Mouse (Mus musculus) embryo, embryonic 10.5 days (tissue): Measurements from ENCODE around the gene Dpy30.

Experiments used
- DNase-seq: peaks from one replicate; pipeline ENCODE4 v3.0.0-alpha.2; 2015; ENCODE audit warnings: low spot score

The Dpy30 gene

DNA sequence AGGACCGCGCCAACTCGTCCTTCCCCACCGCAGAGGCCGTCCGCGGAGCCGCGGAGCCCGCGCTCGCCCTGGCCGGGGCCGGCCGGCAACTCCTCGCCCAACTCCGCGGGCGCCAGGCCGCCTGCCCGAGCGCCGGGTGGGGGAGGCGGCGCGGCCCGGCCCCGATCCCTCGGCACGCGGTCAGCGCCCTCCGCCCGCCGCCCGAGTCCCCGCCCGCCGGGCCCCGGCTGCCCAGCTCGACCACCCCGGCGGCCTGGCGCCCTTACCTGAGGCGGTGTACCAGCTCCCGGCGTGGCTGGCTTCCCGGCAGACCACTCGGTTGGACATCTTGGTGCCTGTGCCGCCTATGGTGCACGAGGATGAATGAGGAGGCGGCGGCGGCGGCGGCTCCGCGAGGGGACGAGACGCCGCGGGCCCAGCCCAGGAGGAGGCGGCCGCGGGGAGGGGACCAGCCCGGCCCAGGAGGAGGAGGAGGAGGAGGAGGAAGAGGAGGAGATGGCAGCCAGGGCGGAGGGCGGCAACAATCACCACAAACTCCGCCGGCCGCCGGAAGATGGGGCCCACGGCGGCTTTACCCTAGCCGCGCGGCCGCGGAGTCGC lies 29.2 kb downstream of the Dpy30 start:
- peak; percentile 80 for DNase-seq

DNA sequence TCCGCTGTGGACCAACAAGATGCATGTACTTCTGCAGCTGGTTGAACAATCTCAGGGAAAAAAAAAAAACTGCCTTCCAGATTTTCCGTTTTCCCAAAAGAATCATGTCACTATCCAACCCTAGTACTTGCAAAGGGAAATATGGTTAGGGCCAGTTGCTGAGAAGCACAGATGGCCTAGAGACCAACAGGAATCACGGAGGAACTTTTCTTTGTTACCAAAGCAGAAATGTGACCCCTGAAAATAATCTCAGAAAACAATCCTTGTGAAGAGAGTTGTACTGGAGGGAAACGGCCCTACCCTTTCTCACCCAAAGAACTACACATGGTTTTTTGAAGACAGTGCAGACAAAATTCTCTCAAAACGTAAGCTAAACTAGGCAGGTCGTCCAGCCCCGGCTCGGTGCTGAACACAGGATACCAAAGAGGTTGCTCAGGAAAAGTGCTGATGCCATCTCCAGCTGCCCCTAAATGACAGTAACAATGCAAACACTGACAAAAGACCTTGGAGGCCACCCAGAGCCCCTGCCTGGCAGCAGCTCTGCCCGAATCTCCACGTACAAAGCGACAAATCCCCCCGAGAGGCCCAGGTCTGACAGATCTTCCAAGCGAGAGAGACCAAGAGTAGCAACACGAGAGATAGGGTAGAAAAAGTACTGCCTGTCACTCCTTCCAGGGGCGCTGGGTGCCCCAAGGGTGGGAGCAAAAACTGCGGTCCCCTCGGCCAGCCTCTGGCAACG lies 29.9 kb downstream of the Dpy30 start:
- peak; percentile 61 for DNase-seq

DNA sequence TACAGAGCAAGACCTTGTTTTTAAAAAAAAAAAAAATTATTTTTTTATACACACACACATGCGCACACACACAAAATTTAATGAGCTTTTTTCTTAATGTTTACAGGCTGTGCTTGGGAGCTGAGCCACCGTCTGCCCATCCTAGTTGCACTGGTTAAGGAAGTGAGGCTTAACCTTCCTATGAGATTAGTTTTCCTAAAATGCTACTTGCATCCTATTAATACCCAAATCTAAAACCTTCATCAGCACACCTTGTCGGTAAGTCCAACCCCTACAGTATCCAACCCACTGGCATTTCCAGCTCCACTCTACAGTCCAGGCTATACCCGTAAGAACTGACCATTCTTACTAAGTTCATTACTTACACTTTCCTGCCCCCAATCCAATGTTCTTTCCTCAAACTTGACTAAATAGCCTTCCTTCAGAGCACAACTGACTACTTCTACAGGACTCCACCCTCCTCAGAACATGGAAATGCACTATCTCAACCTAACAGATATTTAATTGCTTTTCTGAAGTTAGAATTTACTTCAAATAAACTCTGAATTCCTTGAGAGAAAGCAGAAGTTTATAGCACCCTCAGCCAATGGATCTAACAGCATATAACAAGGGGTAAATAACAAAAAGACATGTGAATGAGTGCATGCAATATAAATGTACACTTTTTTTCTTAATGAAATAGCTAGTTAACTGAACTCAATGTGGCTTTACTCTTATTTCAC lies 31.9 kb downstream of the Dpy30 start:
- DNase-seq = no peak

DNA sequence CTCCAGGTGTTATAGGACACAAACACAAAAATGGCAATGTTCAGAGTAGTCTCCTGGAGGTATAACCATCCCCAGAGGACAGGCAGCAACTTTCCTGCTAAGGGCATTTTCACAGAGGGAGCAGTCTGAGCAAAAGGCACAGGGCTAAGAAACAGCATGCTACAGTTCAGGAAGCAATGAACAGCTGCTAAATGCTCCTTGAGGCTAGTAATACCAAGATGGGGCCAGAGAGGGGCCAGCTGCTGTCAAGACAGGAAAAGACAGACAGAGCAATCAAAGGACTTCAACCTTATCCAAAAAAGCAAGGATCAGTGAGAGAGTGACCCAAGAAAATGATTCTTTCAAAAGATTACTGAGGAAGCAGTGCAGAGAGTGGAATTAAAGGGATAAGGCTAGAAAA lies 32.9 kb downstream of the Dpy30 start:
- peak; percentile 29 for DNase-seq

DNA sequence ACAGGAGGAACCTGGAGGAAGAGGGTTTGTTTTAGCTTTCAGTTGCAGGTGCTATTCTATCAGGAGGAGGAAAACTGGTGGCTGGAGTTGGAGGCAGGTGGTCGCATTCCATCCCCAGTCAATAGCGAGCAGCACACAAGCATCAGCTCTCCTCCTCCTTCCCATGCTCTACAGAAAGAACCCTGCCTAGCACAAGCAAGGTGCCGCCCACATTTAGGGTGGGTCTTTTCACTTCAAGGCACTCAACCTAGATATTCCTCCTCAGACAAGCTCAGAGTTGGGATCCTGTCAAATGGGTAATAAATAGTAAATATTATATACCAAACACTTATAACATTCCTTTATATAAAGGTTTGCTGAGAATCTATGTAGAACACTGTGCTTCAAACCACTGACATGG lies 33.5 kb downstream of the Dpy30 start:
- no peak for DNase-seq

DNA sequence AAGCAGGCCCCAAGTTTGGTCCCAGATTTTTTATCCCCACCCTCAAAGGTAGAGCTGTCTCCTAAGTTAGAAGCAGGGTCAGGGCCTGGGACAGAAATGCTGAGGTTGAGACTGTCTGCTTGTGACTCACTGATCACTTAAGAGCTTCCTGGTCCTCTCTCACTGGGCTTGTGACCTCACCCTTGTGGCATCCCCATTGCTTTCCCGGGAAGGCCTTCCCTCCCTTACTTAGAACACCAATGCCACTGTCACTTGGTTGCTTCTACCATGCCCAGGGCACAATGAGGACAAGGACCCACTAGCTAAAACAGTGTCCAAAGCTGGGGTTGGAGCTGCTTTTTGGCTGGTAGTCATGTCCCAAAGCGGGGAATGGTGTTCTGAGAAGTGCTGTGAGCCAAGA lies 35.1 kb downstream of the Dpy30 start:
- DNase-seq = no peak

DNA sequence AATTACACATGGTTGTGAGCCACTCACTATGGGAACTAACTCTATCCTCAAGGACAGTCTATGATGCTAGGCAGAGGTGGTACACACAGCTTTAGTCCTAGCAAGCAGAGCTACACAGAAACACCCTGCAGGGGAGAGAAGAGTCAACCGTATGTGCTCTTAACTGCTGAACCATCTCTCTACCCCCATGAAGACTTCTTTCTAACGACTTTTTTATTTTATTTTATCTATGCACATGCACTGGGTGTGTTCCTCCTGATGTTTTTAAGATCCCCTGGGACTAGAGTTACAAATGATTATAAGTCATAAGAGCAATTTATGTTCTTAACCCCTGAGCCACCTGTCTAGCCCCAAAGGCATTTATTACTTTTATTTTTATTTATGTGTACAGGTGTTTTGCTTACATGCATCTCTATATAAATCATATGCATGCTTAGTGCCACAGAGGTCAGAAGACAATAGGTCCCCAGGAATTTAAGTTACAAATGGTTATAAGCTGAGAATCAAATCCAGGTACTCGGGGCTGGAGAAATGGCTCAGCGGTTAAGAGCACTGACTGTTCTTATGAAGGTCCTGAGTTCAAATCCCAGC lies 37.5 kb downstream of the Dpy30 start:
- DNase-seq = no peak

DNA sequence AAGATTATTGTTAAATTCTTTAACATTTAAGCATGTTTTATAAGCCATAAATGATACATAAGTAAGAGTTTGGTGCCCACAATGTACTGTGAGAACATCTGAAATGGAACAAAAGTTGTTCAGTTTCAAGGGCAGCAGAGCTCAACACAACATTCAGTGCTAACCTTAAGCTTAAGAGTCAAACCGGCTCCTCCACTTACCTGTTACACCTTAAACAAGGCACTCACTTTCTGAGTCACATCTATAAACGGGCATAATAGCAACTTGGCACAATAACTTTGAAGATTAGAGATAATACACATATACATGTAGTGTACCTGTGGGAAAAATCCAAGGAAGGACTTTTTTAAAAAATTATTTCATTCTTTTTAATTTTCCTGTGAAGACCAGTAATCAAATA lies 38.0 kb downstream of the Dpy30 start:
- DNase-seq = no peak

DNA sequence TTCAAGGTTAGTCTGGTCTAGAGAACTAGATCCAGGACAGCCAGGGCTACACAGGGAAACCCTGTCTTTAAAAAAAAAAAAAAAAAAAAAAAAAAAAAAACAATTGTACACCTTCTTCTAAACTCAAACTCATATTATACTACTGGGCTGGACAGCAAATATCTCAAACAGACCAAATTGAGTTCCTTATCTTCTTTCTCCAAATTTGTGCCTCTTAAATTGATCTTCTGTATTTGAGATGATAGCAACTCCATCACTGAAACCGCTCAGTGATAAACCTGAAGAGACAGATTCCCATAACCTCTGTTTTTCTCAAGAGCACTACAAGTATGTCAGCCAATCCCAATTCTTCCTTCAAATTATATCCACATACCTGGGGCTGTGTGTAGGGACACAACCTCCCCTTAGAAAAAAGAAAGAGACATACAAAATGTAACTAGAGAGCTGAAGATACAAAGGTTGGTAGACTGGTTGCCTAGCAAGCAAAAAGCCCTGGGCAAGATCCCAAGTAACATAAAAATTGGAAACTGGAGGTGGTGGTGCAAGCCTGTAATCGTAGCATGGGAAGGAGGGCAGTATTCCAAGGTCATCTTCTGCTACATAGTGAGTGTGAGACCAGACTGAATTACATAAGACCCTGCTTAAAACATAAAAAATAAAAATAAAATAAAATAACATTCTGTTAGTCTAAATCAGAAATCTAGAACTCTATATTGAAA lies 39.2 kb downstream of the Dpy30 start:
- DNase-seq = no peak

DNA sequence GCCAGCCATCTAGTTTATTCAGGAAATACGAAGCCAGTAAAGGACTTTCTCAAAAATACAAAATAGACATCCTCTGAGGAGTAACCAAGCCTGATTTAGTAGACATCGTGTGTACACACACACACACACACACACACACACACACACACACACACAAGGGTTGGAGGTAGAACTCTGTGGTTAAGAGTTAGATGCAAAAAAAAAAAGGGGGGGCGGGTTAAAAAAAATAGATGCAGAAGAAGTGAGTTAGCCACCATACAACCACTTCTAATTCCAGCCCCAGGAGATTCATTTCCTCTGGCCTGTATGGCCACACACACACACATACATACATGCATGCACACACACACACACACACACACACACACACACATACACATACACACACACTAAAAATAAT lies 41.7 kb downstream of the Dpy30 start:
- DNase-seq = no peak

DNA sequence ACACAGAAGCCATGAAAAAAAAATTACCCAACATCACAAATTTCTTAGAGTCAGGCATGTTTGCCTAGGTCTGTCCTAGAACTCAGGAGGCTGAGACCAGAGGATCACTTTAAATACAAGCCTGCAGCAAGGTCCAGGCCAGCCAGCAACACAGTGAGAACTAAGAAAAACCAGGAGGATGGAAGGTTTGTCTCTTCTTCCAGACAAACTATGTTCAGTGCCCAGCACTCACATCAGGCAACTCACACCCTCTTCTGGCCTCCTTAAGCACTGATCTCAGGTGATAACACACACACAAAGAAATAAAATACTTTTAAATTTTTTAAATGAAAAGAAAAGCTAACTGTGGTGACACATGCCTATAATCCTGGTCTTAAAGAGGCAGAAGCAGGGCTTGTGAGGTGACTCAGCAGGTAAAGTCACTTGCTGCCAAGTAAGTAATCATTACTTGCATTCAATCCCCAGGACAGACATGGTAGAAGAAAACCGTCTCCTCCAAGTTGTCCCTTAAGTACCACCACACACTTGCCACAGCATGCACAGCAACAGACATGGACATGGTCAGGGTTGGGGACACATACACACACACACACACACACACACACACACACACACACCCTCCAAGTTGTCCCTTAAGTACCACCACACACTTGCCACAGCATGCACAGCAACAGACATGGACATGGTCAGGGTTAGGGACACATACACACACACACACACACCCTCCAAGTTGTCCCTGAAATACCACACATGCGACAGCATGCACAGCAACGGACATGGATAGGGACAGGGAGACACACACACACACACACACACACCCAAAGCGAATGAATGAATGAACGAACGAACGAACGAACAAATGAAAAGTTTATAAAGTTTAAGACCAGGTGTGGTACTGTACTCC lies 44.5 kb downstream of the Dpy30 start:
- DNase-seq = no peak

DNA sequence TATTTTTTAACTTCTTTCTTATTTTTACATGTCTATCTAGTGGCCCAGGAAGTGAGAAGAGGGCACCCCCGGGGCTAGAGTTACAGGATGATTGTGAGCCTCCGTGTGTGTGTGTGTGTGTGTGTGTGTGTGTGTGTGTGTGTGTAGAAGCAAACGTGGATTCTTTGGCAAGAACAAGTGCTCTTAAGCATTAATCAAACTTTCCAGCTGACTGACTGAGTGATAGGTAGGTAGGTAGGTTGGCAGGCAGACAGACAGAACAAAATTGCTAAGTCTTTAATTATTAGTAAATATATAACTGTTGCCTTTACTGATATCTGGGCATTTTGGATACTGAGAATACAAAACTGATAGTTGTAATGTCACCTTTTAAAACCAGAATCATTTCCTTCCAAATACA lies 49.3 kb downstream of the Dpy30 start:
- DNase-seq = no peak

DNA sequence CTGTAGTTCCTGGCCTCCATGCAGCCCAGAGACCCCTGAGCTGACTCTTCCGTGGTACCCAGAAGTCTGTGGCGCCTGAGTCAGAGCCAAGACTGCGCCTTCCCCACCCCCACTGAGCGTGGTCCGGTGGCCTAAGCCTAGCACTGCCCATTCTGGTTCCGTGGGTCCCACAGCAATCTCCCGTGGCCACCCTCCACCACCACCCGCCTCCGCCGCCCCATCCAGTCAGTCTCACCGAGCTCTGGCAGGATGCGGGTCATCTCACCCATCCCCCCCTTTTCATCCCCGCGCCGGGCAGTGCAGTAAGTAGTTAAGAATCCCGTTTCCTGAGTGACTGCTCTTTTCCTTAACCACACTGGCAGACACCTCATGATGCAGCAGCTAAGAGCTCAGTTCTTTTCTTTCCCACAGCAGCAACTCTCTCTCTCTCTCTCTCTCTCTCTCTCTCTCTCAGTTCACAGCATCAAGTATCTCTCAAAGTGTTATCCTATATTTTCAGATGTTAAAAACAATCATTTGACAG lies 51.0 kb downstream of the Dpy30 start:
- no peak for DNase-seq

DNA sequence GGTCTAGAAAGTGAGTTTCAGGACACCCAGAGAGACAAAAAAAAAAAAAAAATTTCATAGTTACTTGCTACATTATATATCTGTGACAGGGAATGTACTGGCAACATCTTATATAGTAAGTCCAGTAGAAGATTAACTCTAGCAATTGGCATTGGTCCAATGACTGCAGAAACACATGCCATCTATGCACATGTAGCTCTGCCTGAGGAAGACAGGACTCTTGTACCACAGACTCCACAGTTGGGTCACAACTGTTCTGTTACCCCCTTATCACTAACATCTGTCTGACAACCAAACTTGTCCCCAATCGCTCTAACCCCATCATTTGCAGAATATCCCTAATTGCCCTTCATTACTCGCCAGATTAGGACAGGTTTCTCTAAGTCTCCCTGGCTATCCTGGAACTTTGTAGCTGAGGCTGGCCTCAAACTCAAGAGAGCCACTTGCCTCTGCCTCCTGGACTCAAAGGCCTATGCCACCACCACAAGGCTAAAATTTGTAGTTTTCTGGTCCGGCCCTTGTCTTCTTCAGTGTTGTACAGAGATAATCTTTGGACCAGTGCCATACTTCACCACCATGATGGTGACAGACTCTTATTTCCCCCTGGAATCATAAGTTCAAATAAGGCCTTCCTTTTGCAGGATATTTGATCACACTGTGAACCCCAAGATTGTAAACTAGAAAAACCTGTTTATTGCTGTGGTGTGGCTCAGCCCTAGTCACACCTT lies 52.0 kb downstream of the Dpy30 start:
- no peak for DNase-seq

DNA sequence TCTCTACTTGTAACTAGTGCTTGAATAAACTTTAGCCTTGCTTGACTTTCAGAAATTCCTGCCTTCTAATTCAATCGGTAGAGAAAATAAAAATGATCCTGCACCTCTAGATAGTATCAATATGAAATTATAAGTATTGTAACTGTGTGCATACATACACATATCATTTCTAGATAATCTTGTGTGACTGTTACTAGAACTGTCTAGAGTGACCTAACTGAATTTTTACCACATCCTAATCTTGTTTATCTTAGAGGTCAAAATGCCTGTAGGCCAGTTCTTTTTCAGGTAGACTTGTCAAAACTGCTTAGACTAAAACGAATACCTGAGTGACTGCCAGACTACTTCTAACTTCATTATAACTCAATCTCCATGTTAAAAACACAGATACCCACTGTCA lies 53.5 kb downstream of the Dpy30 start:
- DNase-seq = no peak

DNA sequence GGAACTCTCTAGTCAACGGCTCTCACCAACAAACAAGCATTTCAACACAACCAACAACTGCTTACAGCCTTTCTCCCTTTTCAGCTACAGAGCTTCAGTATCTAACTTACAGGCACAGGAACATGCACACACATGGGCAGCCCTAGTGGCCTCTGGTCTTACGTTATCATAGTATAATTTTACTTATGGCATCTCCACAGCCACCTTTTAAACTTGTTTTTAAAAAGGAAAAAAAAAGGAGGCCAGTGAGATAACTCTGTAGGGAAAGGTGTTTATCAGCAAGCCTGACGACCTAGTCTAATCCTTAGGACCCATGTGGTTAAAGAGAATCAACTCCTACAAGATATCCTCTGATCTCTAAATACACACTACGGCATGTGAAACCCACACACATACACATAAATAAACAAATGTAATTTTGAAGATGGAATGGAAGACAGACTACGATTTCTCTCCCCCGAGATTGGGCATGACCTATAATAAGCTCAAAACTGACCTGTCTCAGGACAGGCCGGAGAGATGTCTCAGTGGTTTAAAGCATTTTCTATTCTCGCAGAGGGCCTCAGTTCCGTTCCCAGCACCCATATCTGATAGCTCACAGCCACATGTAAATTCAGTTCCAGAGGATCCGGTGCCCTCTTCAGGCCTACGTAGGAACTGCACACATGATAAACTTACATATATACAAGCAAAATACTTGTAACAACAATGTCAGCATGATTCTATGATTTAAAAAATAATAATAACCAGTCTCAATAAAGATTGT lies 56.1 kb downstream of the Dpy30 start:
- no peak for DNase-seq

DNA sequence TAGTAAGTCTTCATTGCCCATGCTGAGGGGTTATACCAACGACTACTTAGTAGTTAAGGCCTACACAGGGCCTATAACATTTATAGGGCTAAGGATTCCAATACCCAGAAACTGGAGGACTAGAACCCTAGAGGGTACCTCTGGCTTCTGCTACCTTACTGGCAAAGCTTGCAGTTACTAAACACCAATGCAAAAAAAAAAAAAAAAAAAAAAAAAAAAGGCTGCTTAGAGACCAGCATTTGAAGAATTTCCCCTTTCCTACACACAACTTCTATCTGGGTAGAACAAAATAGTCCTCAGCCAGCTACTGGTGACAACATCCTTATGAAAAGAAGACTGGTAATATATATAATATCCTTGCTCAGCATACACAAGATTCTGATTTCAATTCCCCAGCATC lies 58.1 kb downstream of the Dpy30 start:
- no peak for DNase-seq

DNA sequence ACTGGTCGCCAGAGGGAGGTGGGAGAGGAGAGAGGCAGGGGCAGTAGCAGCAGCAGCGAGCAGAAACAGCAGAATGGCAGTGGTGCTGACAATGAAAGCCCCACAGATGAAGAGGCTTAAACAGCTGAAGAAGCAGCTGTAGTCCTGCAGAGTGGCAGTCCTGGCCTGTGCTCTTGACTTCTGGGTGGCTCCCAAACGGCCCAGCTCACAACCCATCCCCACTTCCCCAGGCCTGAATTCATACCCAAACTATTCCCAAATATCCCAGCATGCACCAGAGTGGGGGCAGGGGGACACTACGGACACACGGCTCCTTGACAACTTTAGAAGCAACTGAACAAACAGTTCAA lies 58.6 kb downstream of the Dpy30 start:
- peak; percentile 24 for DNase-seq

DNA sequence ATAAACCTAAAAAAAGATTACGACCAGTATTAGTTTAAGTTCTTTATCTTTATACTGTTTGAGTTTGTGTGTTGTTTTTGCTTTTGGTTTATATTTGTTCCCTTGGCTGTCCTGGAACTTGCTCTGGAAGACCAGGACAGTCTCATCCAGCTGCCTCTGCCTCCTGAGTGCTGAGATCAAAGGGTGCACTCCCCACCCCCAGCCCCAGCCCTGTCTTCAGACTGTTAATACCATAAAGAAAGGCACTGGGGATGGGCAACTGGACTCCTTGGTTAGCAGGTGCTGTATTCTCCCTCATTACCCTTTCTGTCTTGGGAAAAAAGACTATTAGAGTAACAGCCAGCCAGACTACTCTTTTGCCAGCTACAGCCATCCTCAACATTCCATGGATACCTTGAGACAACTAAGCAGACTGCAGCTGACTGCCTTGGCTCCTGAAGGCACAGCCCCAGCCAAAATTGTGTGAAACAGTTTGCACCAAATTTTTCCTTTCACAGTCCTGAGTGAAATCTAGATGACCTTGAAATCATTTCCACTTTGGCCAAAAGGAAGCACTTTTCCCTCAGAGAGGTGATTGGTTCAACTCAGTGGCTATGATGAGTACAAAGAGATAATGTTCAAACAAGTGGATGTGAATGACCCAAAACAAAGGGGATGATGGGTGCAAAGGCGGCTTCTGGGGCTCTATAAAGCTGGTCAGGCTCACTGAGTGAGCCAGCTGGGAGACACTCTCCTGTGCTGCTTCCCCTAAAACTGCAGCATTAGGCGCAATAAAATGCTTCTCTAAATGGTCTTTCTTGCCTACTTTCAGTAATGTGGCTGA lies 59.2 kb downstream of the Dpy30 start:
- peak; percentile 28 for DNase-seq
